Mouse (Mus musculus): ENCODE measurements at regions not wholly inside any gene's neighbourhood (a gene's known extent, or its start where the extent isn't known, plus 50 kb on each side); places are given as distances from the start of the nearest gene placed in this dataset.

DNA sequence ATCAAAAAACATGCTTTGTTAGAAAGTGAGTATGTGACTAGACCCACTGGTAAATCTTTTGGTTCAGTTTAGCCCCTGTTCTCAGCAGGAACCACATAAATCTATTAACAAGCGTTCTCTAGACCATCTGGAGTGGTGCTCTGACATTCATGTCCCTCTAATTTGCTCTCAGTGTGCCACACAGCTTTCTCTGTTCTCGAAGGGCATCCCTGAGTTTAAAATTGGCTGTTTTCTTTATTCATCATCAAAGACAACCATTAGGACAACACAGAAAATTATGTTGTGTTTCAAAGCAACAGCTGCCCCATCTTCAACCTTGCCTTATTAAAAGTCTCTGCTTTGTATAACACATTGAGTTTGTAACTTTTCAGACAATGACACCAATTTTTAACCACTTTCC, 1124.1 kb downstream of the Stim2 start:
- no peak for DNase-seq (ENCODE audit: low spot score)

GRCm38 (mm10) chr5:55134310-55134709, 1136.0 kb downstream of the Stim2 start:
- Histone ChIP-seq H3K4me3 (ENCODE audit: low read depth, low read length) (no peak overlapping the region), H3K4me2 (ENCODE audit: low read depth, low read length, poor library complexity, severe bottlenecking) (no peak overlapping the region), H3K36me3 (ENCODE audit: insufficient read depth, low read length) (no peaks in the 10 kb centered on the region), H3K4me1 (ENCODE audit: insufficient read depth, low read length) (no peaks in the 10 kb centered on the region), H3K27me3 (ENCODE audit: insufficient read depth, low read length) (no peaks in the 10 kb centered on the region), H3K9ac (replicated peaks; ENCODE audit: low read length, poor library complexity, severe bottlenecking) (no peak overlapping the region), H3K27ac (ENCODE audit: low read depth, low read length) (no peak overlapping the region), H3K9me3 (ENCODE audit: low read length) (no peaks in the 10 kb centered on the region)
- no peak for TF ChIP-seq CTCF (IDR thresholded peaks at IDR 0.05)
- DNase-seq (ENCODE audit: low spot score) (no peak), ATAC-seq (ENCODE audit: low FRiP score) (no peak)
- WGBS: 83% methylated on average over 3 of the region's 3 CpGs

More for the DNA sequence above, 1124.1 kb downstream of the Stim2 start:
- Histone ChIP-seq H3K27me3 (ENCODE audit: insufficient read depth, low read length) (no peaks in the 10 kb centered on the region), H3K36me3 (ENCODE audit: insufficient read depth, low read length) (no peaks in the 10 kb centered on the region), H3K4me3 (ENCODE audit: low read depth, low read length) (no peak overlapping the region), H3K4me1 (ENCODE audit: insufficient read depth, low read length) (no peaks in the 10 kb centered on the region), H3K9ac (replicated peaks; ENCODE audit: low read length, poor library complexity, severe bottlenecking) (no peak overlapping the region), H3K9me3 (ENCODE audit: low read length) (no peaks in the 10 kb centered on the region), H3K4me2 (ENCODE audit: low read depth, low read length, poor library complexity, severe bottlenecking) (no peak overlapping the region), H3K27ac (ENCODE audit: low read depth, low read length) (no peak overlapping the region)
- 45% methylated on average over 2 of the region's 2 CpGs for WGBS
- no peak for ATAC-seq (ENCODE audit: low FRiP score)
- no peak for TF ChIP-seq CTCF (IDR thresholded peaks at IDR 0.05)

- Histone ChIP-seq H3K4me1 (ENCODE audit: insufficient read depth, low read length) (no peaks in the 10 kb centered on the region), H3K9me3 (ENCODE audit: low read length) (no peaks in the 10 kb centered on the region), H3K36me3 (ENCODE audit: insufficient read depth, low read length) (no peaks in the 10 kb centered on the region), H3K9ac (replicated peaks; ENCODE audit: low read length, poor library complexity, severe bottlenecking) (no peak overlapping the region), H3K4me3 (ENCODE audit: low read depth, low read length) (no peak overlapping the region), H3K27me3 (ENCODE audit: insufficient read depth, low read length) (no peaks in the 10 kb centered on the region), H3K27ac (ENCODE audit: low read depth, low read length) (no peak overlapping the region), H3K4me2 (ENCODE audit: low read depth, low read length, poor library complexity, severe bottlenecking) (no peak overlapping the region)
- DNase-seq (ENCODE audit: low spot score) (peak; percentile 10), ATAC-seq (ENCODE audit: low FRiP score) (no peak)
- no peak for TF ChIP-seq CTCF (IDR thresholded peaks at IDR 0.05)
- 58% methylated on average over 9 of the region's 9 CpGs for WGBS
Observed at GRCm38 (mm10) chr5:55135293-55135947, 1137.1 kb downstream of the Stim2 start.

- no peak for TF ChIP-seq CTCF (IDR thresholded peaks at IDR 0.05)
- ATAC-seq (ENCODE audit: low FRiP score): no peak
Observed at GRCm38 (mm10) chr5:55138750-55139149, 1140.5 kb downstream of the Stim2 start.

GRCm38 (mm10) chr5:55147354-55147753, 1149.1 kb downstream of the Stim2 start:
- DNase-seq (ENCODE audit: low spot score) (no peak), ATAC-seq (ENCODE audit: low FRiP score) (no peak)
- H3K4me2 ChIP-seq (ENCODE audit: low read depth, low read length, poor library complexity, severe bottlenecking): no peak overlapping the region
- no peak overlapping the region for H3K4me3 ChIP-seq (ENCODE audit: low read depth, low read length)
- H3K36me3 ChIP-seq (ENCODE audit: insufficient read depth, low read length): no peaks in the 10 kb centered on the region
- H3K27me3 ChIP-seq (ENCODE audit: insufficient read depth, low read length): no peaks in the 10 kb centered on the region
- H3K9me3 ChIP-seq (ENCODE audit: low read length): no peaks in the 10 kb centered on the region
- no peak overlapping the region for H3K9ac ChIP-seq (replicated peaks; ENCODE audit: low read length, poor library complexity, severe bottlenecking)
- no peak overlapping the region for H3K27ac ChIP-seq (ENCODE audit: low read depth, low read length)
- H3K4me1 ChIP-seq (ENCODE audit: insufficient read depth, low read length): no peaks in the 10 kb centered on the region
- TF ChIP-seq CTCF (IDR thresholded peaks at IDR 0.05): no peak

More at GRCm38 (mm10) chr5:55138750-55139149, 1140.5 kb downstream of the Stim2 start:
- Histone ChIP-seq H3K9ac (replicated peaks; ENCODE audit: low read length, poor library complexity, severe bottlenecking) (no peak overlapping the region), H3K36me3 (ENCODE audit: insufficient read depth, low read length) (no peaks in the 10 kb centered on the region), H3K9me3 (ENCODE audit: low read length) (no peaks in the 10 kb centered on the region), H3K4me3 (ENCODE audit: low read depth, low read length) (no peak overlapping the region), H3K4me1 (ENCODE audit: insufficient read depth, low read length) (no peaks in the 10 kb centered on the region), H3K4me2 (ENCODE audit: low read depth, low read length, poor library complexity, severe bottlenecking) (no peak overlapping the region), H3K27me3 (ENCODE audit: insufficient read depth, low read length) (no peaks in the 10 kb centered on the region), H3K27ac (ENCODE audit: low read depth, low read length) (no peak overlapping the region)
- no peak for DNase-seq (ENCODE audit: low spot score)

GRCm38 (mm10) chr5:55174839-55175238, 1176.5 kb downstream of the Stim2 start:
- H3K27me3 ChIP-seq (ENCODE audit: insufficient read depth, low read length): no peaks in the 10 kb centered on the region
- no peak overlapping the region for H3K27ac ChIP-seq (ENCODE audit: low read depth, low read length)
- no peaks in the 10 kb centered on the region for H3K36me3 ChIP-seq (ENCODE audit: insufficient read depth, low read length)
- ATAC-seq (ENCODE audit: low FRiP score): no peak
- H3K9me3 ChIP-seq (ENCODE audit: low read length): no peaks in the 10 kb centered on the region
- no peak for TF ChIP-seq CTCF (IDR thresholded peaks at IDR 0.05)
- DNase-seq (ENCODE audit: low spot score): no peak
- H3K4me1 ChIP-seq (ENCODE audit: insufficient read depth, low read length): no peaks in the 10 kb centered on the region
- H3K4me3 ChIP-seq (ENCODE audit: low read depth, low read length): no peak overlapping the region
- H3K9ac ChIP-seq (replicated peaks; ENCODE audit: low read length, poor library complexity, severe bottlenecking): no peak overlapping the region
- H3K4me2 ChIP-seq (ENCODE audit: low read depth, low read length, poor library complexity, severe bottlenecking): no peak overlapping the region
- WGBS: 45% methylated on average over 1 of the region's 1 CpGs

Measured in midbrain, postnatal 0 days (tissue).